Mouse (Mus musculus): ENCODE data around the gene Disc1. TPM values are rescaled to one million over a fixed set of nuclear protein-coding genes. Genes with fewer than 3 reads are reported as not detected.
A peak's percentile ranks its signal among the peaks of the same experiment; 100 is the strongest.

Disc1 gene
- polyA plus RNA-seq, 1 experiment from 2014 or later: 2.7 TPM

- ATAC-seq (replicated peaks; ENCODE audit: insufficient number of reproducible peaks, insufficient read depth, low FRiP score, low read depth): no peak
- H3K4me2 ChIP-seq: no peak overlapping the region
- 89% methylated on average over 4 of the region's 4 CpGs for WGBS
- no peak overlapping the region for H3K9ac ChIP-seq
- H3K9me3 ChIP-seq (replicated peaks): peaks cover 5% of the 10 kb centered on the region; the same call in 1 of the 2 replicates
- no peaks in the 10 kb centered on the region for H3K36me3 ChIP-seq
- H3K27ac ChIP-seq: no peak overlapping the region
- H3K4me1 ChIP-seq (replicated peaks): peaks cover 9% of the 10 kb centered on the region
- no peak overlapping the region for H3K4me3 ChIP-seq
- H3K27me3 ChIP-seq: no peaks in the 10 kb centered on the region
Measured at GRCm38 (mm10) chr8:125279892-125280291, 225.9 kb downstream of the Disc1 start.

- Histone ChIP-seq H3K9me3 (replicated peaks) (no peaks in the 10 kb centered on the region), H3K27ac (peak overlapping the region; percentile 24; the same call in 1 of the 2 replicates), H3K9ac (no peak overlapping the region), H3K27me3 (no peaks in the 10 kb centered on the region), H3K4me2 (no peak overlapping the region), H3K4me1 (replicated peaks) (peaks cover 33% of the 10 kb centered on the region), H3K4me3 (no peak overlapping the region), H3K36me3 (no peaks in the 10 kb centered on the region)
- 18% methylated on average over 7 of the region's 7 CpGs for WGBS
- peak; percentile 59 for ATAC-seq (replicated peaks; ENCODE audit: insufficient number of reproducible peaks, insufficient read depth, low FRiP score, low read depth)
Measured at GRCm38 (mm10) chr8:125282531-125282930, 228.5 kb downstream of the Disc1 start.

- H3K27ac ChIP-seq: no peak overlapping the region
- 74% methylated on average over 6 of the region's 6 CpGs for WGBS
- H3K9me3 ChIP-seq (replicated peaks): no peaks in the 10 kb centered on the region
- H3K36me3 ChIP-seq: no peaks in the 10 kb centered on the region
- peaks cover 42% of the 10 kb centered on the region for H3K4me1 ChIP-seq (replicated peaks)
- H3K4me3 ChIP-seq: no peak overlapping the region
- no peak overlapping the region for H3K4me2 ChIP-seq
- ATAC-seq (replicated peaks; ENCODE audit: insufficient number of reproducible peaks, insufficient read depth, low FRiP score, low read depth): no peak
- no peak overlapping the region for H3K9ac ChIP-seq
- no peaks in the 10 kb centered on the region for H3K27me3 ChIP-seq
Measured at GRCm38 (mm10) chr8:125283542-125283941, 229.5 kb downstream of the Disc1 start.

- Histone ChIP-seq H3K4me1 (replicated peaks) (peaks cover 52% of the 10 kb centered on the region), H3K27ac (no peak overlapping the region), H3K4me2 (no peak overlapping the region), H3K9me3 (replicated peaks) (no peaks in the 10 kb centered on the region), H3K36me3 (no peaks in the 10 kb centered on the region), H3K9ac (no peak overlapping the region), H3K4me3 (no peak overlapping the region), H3K27me3 (no peaks in the 10 kb centered on the region)
- no peak for ATAC-seq (replicated peaks; ENCODE audit: insufficient number of reproducible peaks, insufficient read depth, low FRiP score, low read depth)
- 75% methylated on average over 4 of the region's 4 CpGs for WGBS
Measured at GRCm38 (mm10) chr8:125284875-125285274, 230.9 kb downstream of the Disc1 start.

DNA sequence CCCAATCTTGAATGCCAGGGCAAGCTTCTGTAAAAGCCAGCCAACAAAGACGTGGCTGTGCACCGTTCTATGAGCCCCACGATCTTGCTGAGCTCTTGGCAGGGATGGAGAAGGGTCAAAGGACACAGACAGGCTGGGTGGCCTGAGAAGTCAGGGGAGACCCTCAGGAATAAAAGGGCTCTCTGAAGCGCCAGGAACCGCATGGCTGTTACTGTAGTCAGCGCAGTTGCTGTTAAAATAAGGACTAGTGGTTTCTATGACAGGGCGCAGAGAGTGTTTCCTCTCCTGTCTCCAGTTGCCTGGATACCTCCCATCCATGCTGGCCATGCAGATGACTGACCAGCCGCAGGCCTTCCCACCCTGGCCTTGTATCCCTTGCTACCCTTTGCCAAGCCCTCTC is 231.4 kb downstream of the Disc1 start:
- Histone ChIP-seq H3K36me3 (no peaks in the 10 kb centered on the region), H3K9me3 (replicated peaks) (no peaks in the 10 kb centered on the region), H3K27me3 (no peaks in the 10 kb centered on the region), H3K4me1 (replicated peaks) (peaks cover 52% of the 10 kb centered on the region), H3K4me2 (no peak overlapping the region), H3K4me3 (no peak overlapping the region), H3K27ac (peak overlapping the region; percentile 84), H3K9ac (no peak overlapping the region)
- WGBS: 83% methylated on average over 8 of the region's 8 CpGs
- no peak for ATAC-seq (replicated peaks; ENCODE audit: insufficient number of reproducible peaks, insufficient read depth, low FRiP score, low read depth)

- no peaks in the 10 kb centered on the region for H3K27me3 ChIP-seq
- 0 out of 2 replicates have a peak overlapping the region, but pooled peaks have one; percentile 29 for H3K9ac ChIP-seq
- H3K4me1 ChIP-seq (replicated peaks): peaks cover 56% of the 10 kb centered on the region
- no peaks in the 10 kb centered on the region for H3K9me3 ChIP-seq (replicated peaks)
- peak overlapping the region; percentile 31 for H3K4me2 ChIP-seq
- ATAC-seq (replicated peaks; ENCODE audit: insufficient number of reproducible peaks, insufficient read depth, low FRiP score, low read depth): peak; percentile 56; the same call in 1 of the 2 replicates
- peak overlapping the region; percentile 84 for H3K27ac ChIP-seq
- no peak overlapping the region for H3K4me3 ChIP-seq
- 36% methylated on average over 12 of the region's 12 CpGs for whole genome bisulfite sequencing
- no peaks in the 10 kb centered on the region for H3K36me3 ChIP-seq
Measured at GRCm38 (mm10) chr8:125285966-125286681, 232.1 kb downstream of the Disc1 start.

DNA sequence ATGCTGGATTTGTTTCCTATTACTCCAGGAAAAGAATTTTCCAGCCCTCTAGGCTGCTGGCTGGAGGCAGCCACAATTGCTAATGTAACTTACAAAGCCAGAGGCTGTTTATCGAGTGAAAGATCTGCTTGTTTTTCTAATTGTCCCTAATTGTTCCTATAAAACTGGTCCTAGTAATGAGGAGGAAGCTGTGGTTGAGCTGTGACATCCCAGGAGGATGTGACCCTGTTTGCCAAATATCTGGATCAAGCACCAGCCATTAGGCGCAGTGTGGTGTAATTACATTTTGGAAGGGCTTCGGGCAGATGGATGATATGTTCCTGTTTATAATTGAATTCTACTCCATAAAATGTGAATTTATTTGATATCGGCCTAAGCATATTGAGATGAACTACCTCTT is 233.3 kb downstream of the Disc1 start:
- H3K9me3 ChIP-seq (replicated peaks): no peaks in the 10 kb centered on the region
- H3K4me2 ChIP-seq: no peak overlapping the region; the same call in 1 of the 2 replicates
- H3K9ac ChIP-seq: no peak overlapping the region
- H3K27me3 ChIP-seq: no peaks in the 10 kb centered on the region
- ATAC-seq (replicated peaks; ENCODE audit: insufficient number of reproducible peaks, insufficient read depth, low FRiP score, low read depth): no peak
- H3K27ac ChIP-seq: peak overlapping the region; percentile 84
- peaks cover 65% of the 10 kb centered on the region for H3K4me1 ChIP-seq (replicated peaks)
- 70% methylated on average over 4 of the region's 4 CpGs for WGBS
- H3K36me3 ChIP-seq: no peaks in the 10 kb centered on the region
- H3K4me3 ChIP-seq: no peak overlapping the region

DNA sequence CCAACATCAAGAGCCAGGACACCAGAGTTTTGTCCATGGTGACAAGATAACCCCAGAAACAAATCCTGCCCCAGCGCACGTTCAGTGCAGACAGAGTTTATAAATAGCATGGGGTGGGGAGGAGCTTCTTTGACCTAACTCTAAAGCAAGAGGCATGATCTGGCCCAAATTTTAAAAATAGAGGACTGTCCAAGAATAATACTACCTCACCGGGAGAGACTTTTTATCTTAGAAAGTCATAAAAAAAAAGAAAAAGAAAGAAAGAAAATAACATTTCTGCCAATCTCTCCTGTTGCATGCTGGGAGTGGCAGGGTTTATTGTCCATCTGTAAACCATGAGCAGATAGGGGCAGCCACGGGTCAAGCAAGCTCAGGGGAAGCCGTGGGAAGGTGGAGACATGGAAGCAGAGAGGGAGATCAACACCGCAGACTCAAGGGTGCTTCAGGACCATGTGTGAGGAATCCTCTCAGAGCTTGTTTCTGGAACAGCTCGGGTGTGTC is 233.9 kb downstream of the Disc1 start:
- peaks cover 66% of the 10 kb centered on the region for H3K4me1 ChIP-seq (replicated peaks)
- 16% methylated on average over 7 of the region's 7 CpGs for WGBS
- H3K4me2 ChIP-seq: no peak overlapping the region
- H3K27ac ChIP-seq: peak overlapping the region; percentile 84
- H3K9ac ChIP-seq: no peak overlapping the region
- H3K36me3 ChIP-seq: no peaks in the 10 kb centered on the region
- H3K4me3 ChIP-seq: no peak overlapping the region
- no peaks in the 10 kb centered on the region for H3K27me3 ChIP-seq
- no peaks in the 10 kb centered on the region for H3K9me3 ChIP-seq (replicated peaks)
- ATAC-seq (replicated peaks; ENCODE audit: insufficient number of reproducible peaks, insufficient read depth, low FRiP score, low read depth): 0 out of 2 replicates have a peak, but pooled peaks have one; percentile 19

- Histone ChIP-seq H3K4me3 (no peak overlapping the region), H3K36me3 (no peaks in the 10 kb centered on the region), H3K9me3 (replicated peaks) (no peaks in the 10 kb centered on the region), H3K4me1 (replicated peaks) (peaks cover 75% of the 10 kb centered on the region), H3K27me3 (no peaks in the 10 kb centered on the region), H3K9ac (no peak overlapping the region), H3K27ac (peak overlapping the region; percentile 94), H3K4me2 (no peak overlapping the region)
- WGBS: 44% methylated on average over 10 of the region's 10 CpGs
- ATAC-seq (replicated peaks; ENCODE audit: insufficient number of reproducible peaks, insufficient read depth, low FRiP score, low read depth): no peak
Measured at GRCm38 (mm10) chr8:125291506-125291905, 237.5 kb downstream of the Disc1 start.

- WGBS: 73% methylated on average over 22 of the region's 22 CpGs
- Histone ChIP-seq H3K36me3 (no peaks in the 10 kb centered on the region), H3K4me3 (no peak overlapping the region), H3K4me1 (replicated peaks) (peaks cover 69% of the 10 kb centered on the region), H3K4me2 (no peak overlapping the region), H3K9me3 (replicated peaks) (no peaks in the 10 kb centered on the region), H3K27ac (peak overlapping the region; percentile 94), H3K9ac (no peak overlapping the region), H3K27me3 (no peaks in the 10 kb centered on the region)
- ATAC-seq (replicated peaks; ENCODE audit: insufficient number of reproducible peaks, insufficient read depth, low FRiP score, low read depth): no peak; the same call in 1 of the 2 replicates
Measured at GRCm38 (mm10) chr8:125291932-125292717, 238.1 kb downstream of the Disc1 start.

- Histone ChIP-seq H3K9ac (no peak overlapping the region), H3K4me3 (no peak overlapping the region), H3K27ac (peak overlapping the region; percentile 94), H3K27me3 (no peaks in the 10 kb centered on the region), H3K4me1 (replicated peaks) (peaks cover 60% of the 10 kb centered on the region), H3K36me3 (no peaks in the 10 kb centered on the region), H3K4me2 (no peak overlapping the region; the same call in 1 of the 2 replicates), H3K9me3 (replicated peaks) (no peaks in the 10 kb centered on the region)
- 18% methylated on average over 8 of the region's 8 CpGs for WGBS
- peak; percentile 77 for ATAC-seq (replicated peaks; ENCODE audit: insufficient number of reproducible peaks, insufficient read depth, low FRiP score, low read depth)
Measured at GRCm38 (mm10) chr8:125292933-125293591, 239.1 kb downstream of the Disc1 start.

All from heart, embryonic 15.5 days (tissue).